Mouse (Mus musculus) telencephalon, adult 2 months (tissue): ENCODE results near the gene Epc2.
"Not testable (repeated sequence)": the region's sequence is repeated elsewhere in the genome, so short reads cannot be mapped to it uniquely, and the experiment has no call there.

Experiments
- DNase-seq: peaks from one replicate; pipeline ENCODE4 v3.0.0-alpha.2; 2011; ENCODE audit warnings: low read depth, low spot score

The Epc2 gene

DNA sequence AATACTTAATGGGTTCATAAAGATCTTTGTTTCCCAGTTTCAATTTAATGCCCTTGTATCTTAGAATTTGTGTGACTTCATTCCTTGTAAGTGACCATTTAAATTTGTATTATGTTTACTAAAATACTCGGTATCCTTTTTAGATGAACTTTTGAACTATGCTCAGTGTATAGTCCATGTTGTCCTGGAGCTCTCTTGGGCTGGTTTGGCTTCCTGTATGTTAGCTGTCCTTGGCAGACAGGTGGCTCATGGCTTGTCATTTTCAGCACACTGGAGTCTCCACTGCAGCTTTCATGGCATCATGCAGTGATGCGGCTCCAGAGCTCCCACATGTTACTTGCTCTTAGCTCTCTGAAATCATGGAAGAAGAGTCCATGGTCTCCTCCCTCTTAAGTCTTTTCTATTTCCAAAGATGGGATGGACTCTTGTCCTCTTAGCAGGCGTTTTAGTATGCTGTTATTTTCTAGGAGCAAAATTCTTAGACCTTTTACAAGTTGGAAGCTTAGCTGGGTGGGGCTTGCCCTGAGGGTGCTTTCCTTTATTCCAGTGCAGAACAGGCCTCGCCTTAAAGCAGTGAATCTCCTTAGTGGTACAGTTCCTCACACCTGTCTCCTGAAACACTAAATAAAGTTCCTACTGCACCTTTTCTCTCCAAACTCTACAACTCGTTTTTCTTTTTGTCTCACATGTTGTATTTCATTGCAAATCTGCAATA is 20.5 kb downstream of the Epc2 start:
- no peak for DNase-seq

GRCm38 (mm10) chr2:49472443-49472842 is 21.2 kb downstream of the Epc2 start:
- peak; percentile 32 for DNase-seq

DNA sequence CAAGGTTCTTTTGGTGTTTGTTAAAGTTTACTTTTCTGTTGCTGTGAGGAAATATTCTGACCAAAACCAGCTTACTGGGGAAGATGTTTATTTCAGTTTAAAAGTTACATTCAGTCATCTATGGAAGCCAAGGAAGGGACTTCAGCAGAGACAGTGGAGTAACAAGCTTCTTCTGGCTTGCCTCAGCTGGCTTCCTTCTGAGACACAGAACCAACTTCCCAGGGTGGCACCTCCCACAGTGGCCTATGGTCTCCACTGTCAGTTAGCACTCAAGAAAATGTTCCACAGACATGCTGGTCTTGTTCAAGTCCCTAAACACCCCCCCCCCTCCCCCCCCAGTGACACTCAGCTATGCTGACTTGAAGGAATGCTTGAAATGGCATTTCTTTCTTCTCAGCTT is 30.9 kb downstream of the Epc2 start:
- DNase-seq: no peak

DNA sequence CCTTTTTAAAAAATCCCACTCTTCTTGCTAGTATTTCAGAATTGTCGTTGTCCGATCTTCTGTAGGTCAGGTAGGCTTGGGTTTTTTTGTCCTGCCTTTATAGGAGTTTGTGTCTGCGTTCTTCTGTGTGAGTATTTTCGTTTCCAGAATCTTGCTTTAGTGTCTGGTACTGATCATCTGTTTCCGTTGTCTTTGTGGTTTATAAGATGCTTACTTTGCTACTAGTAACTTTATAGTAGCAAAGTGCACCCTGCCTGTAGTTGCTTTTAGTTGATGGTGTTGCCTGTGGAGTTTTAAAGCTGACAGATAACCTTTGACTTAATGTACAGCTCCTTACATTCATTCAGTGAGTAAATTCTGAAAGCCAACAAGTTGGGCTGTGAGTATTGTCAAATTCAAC is 32.1 kb downstream of the Epc2 start:
- no peak for DNase-seq

DNA sequence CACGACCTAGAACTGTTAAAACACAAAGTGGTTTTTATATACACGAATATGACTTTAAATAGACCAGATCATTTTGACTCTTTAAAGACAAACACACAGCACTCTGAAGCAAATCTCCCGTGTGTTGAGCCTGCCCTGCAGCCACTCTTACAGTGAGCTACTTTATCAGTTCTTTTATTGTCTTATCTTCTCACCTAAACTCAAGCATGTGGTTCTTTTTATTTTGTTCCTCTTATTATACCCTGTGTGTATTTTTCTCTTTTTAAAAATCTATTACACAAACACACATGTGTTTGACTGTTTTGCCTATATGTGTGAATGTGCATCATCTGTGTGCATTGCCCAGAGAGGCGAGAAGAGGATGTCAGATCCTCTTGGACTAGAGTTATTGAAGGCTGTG is 50.1 kb downstream of the Epc2 start:
- no peak for DNase-seq

DNA sequence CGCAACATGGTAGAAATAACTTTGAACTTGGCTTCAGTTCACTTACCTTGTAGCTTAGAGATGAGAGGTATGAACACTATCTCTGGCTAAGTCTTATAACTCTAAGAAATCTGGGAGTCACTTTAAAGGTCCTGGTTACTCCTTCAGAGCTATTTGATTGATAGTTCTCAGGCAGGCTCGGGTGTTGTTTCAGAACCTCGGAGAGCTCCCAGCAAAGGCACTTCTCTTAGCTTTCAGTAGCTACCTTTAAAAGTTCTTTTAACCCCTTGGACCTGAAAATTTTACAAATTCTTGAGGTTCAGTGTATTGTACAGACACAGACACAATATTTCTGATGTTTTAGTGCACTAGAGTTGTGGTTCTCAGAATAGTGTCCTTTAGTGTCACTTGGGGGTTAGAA is 52.3 kb downstream of the Epc2 start:
- no peak for DNase-seq

GRCm38 (mm10) chr2:49505151-49505550 is 53.9 kb downstream of the Epc2 start:
- DNase-seq: not testable (repeated sequence)

DNA sequence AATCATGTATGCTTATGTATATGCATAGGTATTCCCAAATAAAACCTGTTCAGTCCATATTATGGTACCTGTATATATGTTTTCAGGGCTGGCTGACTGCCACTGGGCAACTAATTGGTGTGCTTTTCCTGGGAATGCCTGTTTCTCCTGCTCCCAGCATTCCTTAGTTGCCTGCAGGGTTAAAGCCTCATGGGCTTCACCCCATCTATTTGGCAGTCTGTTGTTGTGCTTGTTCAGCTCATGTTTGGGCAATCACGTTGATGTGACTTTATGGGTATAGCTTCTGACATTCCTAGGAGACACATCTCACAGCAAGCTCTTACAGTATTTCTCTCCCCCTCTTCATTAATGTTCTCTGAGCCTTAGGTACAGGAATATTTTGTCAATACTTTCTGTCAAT is 59.5 kb downstream of the Epc2 start:
- no peak for DNase-seq

DNA sequence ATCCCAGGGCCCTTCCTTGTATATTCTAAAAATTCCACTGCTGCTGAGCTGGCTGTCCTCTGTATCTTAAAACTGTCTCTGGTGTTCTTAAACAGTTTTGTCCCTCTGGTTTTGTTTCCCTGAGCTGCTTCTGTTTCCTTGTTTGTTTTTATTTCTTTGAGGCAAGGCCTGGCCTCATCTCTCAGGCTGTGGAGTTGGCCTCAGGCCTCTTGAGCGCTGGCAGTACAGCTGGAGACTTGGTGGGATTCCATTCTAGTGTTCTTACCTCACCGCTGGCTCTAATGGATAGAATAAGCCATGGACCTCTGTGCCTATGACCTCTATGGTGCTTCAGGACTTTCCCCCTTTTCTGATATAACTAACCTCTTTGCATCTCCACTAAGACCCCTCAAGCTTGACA is 64.7 kb downstream of the Epc2 start:
- DNase-seq: no peak

GRCm38 (mm10) chr2:49520409-49520808 is 69.1 kb downstream of the Epc2 start:
- no peak for DNase-seq

- DNase-seq: peak; percentile 54
These were observed 69.7 kb downstream of the Epc2 start for GRCm38 (mm10) chr2:49520989-49521388.

GRCm38 (mm10) chr2:49521564-49521963 is 70.3 kb downstream of the Epc2 start:
- DNase-seq: no peak

DNA sequence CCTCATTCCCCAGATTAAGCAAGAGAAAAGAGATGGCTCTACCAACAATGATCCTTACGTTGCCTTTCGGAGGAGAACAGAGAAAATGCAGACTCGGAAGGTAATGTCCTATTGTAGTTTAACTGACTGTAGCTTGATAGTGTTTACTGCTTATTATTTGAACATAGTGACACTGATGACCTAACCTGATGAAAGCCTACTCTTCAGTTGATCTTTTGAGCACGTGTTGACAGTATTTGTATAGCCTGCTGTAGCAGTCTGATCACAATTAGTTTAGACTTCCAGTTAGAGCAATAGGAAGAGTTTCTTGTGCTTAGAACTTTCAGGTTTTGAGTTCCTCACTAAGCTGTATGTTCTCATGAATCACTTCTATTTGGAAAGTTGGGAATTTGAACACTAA is 71.3 kb downstream of the Epc2 start:
- DNase-seq: no peak

GRCm38 (mm10) chr2:49537147-49537546 is 85.9 kb downstream of the Epc2 start:
- DNase-seq: no peak

- DNase-seq: no peak
These were observed 86.8 kb downstream of the Epc2 start for GRCm38 (mm10) chr2:49538056-49538455.

DNA sequence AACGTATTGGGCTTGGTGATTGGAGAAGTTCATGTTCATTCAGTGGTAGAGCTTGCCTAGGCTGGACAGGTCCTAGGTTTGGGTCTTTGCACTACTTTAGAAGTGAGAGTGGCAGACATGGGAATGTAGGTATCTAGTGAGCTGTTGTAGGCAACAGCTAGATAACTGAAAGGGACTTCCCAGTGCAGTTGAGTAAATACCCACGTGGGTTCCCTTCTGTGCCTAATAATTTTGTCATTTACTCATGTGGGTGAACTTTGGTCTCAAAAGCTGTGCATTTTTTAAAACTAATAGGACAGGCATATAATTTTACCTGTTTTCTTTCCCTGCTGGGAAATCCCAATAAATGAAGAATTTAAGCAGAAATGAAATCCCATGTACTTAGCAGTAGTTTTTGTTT is 88.5 kb downstream of the Epc2 start:
- no peak for DNase-seq

DNA sequence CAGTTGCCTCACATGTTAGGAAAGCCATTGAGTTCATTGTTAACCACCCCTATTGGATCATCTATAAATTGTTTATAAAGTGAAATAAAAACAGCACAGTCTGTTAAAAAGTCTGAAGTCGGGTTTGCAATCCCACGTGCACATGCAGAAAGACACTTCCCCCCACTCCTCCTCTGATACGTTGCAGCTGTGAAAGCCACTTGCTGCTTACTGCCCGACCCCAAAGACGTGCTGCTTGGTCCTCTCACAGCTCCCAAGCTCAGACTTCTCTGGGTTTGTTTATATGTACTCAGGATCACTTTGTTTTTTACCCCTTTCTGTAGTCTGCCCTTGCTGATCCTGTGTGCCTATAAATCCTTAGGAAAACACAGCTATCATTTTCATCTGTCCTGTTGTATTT is 96.5 kb downstream of the Epc2 start:
- DNase-seq: no peak

DNA sequence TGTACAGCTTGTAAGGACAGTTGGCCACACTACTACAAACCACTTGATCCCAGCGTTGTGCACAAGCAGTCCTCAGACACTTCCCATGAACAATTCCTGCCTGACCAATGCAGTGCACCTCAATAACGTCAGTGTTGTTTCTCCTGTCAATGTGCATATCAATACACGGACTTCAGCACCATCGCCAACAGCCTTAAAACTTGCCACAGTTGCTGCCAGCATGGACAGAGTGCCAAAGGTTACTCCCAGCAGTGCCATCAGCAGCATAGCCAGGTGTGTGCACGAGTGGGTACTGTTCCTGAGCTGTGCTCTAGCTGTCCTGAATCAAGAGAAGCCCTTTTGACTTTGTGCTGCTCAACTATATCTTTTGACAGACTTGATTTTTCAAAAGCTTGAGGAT is 97.2 kb downstream of the Epc2 start:
- DNase-seq: no peak

- DNase-seq: no peak
These were observed 101.8 kb downstream of the Epc2 start for GRCm38 (mm10) chr2:49553096-49553495.

DNA sequence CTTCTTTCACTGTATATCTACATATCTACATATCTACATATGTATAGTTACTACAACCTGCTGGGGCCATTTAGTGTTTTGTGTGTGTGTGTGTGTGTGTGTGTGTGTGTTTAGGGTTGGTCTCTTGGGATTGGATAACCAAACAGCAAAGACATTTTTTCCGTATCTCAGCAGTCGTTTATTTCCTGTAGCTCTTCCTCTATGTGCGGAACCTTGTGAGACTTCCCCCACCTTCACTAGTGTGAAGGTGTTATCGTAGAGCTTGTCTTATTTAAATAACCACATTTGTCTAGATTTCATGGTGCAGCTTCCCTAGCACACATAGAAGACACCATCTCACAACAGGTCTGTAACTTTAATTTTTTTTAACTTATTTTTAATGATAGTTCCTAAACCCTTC is 106.1 kb downstream of the Epc2 start:
- no peak for DNase-seq

DNA sequence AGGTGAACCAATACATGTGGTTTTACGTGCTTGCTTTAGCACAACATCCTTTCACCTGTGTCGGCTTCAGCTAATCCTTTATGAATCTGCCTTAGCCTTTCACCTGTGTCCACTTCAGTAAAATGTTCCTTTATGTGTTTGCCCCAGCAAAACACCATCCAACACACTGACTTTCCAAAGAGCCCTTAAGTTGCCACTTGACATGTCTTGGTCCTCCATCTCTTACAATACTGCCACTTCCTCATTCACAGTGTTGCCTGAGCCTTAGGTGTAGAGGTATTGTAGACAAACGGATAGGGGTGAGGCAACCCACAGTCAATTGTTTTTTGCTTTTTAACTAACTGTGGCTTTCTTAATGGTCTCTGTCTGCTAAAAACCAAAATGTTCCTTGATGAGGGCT is 107.1 kb downstream of the Epc2 start:
- DNase-seq: no peak

GRCm38 (mm10) chr2:49562688-49563350 is 111.5 kb downstream of the Epc2 start:
- DNase-seq: peak; percentile 76
